Mouse (Mus musculus): ENCODE measurements around the gene Rack1.
A peak's percentile ranks its signal among the peaks of the same experiment; 100 is the strongest.
"Not testable (repeated sequence)": the region's sequence is repeated elsewhere in the genome, so short reads cannot be mapped to it uniquely, and the experiment has no call there.

Gene Rack1

DNA sequence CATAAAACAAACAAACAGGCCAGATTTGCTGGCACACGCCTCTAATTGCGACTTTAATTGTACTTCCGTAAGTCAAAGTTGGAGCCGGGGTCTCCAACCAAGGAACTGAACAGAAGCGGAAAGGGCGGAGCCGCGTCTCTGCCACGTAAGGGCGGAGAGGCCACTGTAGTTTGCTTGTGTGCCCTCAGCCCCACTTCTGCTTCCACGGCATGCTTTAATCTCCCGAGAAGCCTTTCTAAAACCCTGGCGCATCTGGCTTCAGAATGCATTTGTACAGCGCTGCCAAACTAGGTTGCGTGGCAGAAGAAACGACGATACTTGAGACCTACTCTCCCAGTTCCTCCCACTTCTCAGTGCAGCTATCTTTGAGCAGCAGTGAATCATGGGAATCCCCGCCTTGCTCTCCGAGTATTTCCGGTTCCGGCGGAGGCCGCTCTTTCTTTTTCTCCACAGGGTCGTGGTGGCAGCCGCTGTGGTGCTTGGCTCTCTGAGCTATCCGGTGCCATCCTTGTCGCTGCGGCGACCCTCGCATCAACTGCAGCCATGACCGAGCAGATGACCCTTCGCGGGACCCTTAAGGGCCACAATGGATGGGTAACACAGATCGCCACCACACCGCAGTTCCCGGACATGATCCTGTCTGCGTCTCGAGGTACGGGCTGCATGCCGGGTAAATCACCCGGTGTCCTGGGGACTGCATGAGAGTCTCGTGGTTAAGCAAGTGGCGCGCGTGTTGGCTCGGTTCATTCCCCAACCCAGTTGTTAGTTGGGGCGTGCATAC is at the start of gene Rack1:
Gene Rack1 (plus strand): TSS at position 412 of the 781 bp plus-strand sequence.
- DNase-seq (ENCODE audit: low spot score), result peak; percentile 92

GRCm38 (mm10) chr11:48750428-48750827 is 49.7 kb upstream of the Rack1 start:
- no peak for DNase-seq (ENCODE audit: low spot score)

GRCm38 (mm10) chr11:48753534-48753933 is 46.6 kb upstream of the Rack1 start:
- DNase-seq (ENCODE audit: low spot score), result not testable (repeated sequence)

- no peak for DNase-seq (ENCODE audit: low spot score)
These were observed 41.1 kb upstream of the Rack1 start for GRCm38 (mm10) chr11:48759021-48759420.

GRCm38 (mm10) chr11:48764119-48764518 is 36.0 kb upstream of the Rack1 start:
- DNase-seq (ENCODE audit: low spot score), result no peak

- DNase-seq (ENCODE audit: low spot score), result no peak
These were observed 32.8 kb upstream of the Rack1 start for GRCm38 (mm10) chr11:48767195-48767876.

GRCm38 (mm10) chr11:48771691-48772090 is 28.4 kb upstream of the Rack1 start:
- DNase-seq (ENCODE audit: low spot score), result peak; percentile 60

DNA sequence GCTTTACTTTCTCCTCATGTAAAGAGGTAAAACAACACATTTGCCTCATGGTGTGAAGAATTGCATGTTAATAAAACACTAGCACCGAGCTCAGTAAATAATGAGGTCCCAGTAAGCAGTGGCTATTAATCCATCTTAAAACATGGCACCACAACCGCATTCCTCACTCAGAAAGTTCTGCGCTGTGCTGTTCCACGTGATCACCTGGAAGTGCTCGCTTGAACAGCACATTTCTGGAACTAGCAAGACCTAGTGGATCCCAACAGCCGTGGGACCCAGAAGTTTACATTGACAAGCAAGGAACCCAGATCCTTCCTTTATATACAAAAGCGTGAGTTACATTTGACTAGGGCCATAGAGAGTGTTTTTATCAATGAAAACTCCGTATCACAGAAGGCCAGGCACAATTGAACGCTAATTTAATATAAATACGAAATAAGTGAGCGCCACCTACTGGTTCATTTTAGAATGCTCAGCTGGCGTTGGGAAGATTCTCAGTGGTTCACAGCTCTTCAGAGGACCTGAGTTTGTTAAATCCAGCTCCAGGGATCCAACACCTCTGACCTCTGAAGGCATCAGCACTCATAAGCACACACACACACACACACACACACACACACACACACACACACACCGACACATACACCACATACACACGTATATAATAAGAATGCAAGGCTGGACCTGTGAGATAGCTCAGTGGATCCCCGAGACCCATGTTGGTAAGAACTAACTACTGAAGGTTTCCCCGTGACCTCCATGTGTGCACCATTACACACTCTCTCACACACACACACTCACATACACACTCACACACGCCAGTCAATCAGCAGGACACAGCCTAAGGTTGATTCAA is 25.5 kb upstream of the Rack1 start:
- DNase-seq (ENCODE audit: low spot score), result peak; percentile 88

- DNase-seq (ENCODE audit: low spot score), result peak; percentile 86
These were observed 24.6 kb upstream of the Rack1 start for GRCm38 (mm10) chr11:48775483-48775882.

- no peak for DNase-seq (ENCODE audit: low spot score)
These were observed 23.5 kb upstream of the Rack1 start for GRCm38 (mm10) chr11:48776664-48777063.

DNA sequence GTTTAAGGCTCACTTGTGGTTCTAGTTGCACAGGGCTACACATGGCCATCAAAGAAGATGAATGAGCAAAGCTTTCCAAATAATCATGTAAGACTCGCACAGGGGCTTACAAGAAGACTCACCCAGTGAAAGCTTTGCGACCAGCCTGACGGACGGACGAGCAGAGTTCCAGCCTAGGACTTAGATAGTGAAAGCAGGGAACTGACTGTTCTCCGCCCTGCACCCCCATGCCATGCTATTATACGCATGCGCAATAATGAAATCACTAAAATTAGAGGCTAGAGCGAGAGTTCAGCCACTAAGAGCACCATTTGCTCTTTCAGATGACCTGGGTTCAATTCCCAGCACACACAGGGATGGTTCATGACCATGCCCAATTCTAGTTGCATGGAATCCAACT is 22.8 kb upstream of the Rack1 start:
- DNase-seq (ENCODE audit: low spot score), result no peak

- peak; percentile 57 for DNase-seq (ENCODE audit: low spot score)
These were observed 20.7 kb upstream of the Rack1 start for GRCm38 (mm10) chr11:48779450-48779849.

- no peak for DNase-seq (ENCODE audit: low spot score)
These were observed 17.9 kb upstream of the Rack1 start for GRCm38 (mm10) chr11:48782243-48782642.

GRCm38 (mm10) chr11:48787455-48788211 is 12.5 kb upstream of the Rack1 start:
- peak; percentile 55 for DNase-seq (ENCODE audit: low spot score)

GRCm38 (mm10) chr11:48788311-48789089 is 11.6 kb upstream of the Rack1 start:
- DNase-seq (ENCODE audit: low spot score), result peak; percentile 93

DNA sequence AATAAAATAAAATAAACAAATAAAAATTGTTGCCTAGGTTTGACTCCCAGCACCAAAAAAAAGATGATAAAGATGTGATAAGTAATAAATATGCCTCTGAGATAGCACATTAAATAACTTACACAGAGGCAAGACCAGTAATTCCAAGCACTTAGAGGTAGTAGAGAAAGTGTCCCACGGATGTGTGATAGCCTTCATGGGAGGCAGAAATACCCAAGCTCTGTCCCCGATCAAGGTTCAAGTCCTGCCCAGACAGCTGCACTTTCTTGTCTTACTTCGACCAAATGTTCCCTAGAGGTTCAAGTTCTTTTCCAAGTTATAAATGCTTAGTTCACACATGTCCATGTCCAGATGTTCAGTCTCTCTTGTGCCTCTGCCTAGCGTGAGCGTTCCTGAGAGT is 10.9 kb upstream of the Rack1 start:
- DNase-seq (ENCODE audit: low spot score), result no peak

DNA sequence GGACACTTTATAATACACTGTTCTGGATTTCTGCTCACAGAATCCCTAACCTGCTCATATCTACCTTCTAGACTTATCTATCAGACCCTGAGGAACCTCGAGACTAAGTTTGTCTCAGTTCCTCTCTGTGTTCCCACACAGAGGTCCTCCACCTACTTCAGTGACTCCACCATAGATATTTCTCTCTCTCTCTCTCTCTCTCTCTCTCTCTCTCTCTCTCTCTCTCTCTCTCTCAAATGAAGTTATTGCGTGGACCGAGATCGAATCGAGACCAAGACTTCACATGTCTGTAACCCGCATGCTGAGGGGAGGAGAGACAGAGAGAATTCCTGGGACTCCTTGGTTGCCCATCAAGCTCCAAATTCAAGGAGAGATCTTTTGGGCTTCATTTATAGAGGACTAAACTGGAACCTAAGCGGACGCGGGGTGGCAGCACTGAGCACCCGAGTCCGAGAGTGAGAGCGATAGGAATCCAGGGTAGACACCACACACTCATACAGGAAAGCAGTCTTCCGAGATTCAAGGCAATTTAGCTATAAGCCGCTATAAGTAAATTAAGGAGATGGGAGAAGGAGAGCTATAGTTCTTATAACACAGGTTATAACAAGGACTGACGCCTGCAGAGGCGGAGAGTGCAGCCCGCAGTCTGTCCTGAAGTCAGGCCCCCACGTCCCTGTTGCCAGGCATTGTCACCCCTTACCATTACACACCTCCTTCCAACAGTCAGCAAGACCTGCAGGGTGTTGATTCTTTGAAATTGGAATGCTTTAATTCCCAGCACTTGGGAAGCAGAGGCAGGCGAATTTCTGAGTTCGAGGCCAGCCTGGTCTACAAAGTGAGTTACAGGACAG is 9.9 kb upstream of the Rack1 start:
- peak; percentile 91 for DNase-seq (ENCODE audit: low spot score)

DNA sequence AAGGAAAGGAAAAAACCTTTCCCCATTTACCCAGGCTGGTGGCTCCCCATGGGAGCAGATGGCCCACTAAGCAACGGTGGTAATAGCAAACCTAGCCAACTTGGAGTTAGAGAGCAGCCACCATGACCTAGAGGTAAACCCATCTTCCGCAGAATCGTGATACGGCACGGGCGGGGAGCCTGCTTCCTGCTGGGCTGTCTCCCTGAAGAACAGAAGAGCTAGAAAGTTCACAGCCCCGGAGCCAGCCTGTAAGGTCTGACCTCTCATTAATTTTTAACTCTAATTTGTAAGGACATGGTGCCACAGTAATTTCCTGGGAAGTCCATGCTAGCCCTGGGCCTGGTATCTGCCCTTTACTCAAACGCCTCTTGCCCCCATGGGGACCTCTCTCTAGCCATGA is 9.2 kb upstream of the Rack1 start:
- no peak for DNase-seq (ENCODE audit: low spot score)

DNA sequence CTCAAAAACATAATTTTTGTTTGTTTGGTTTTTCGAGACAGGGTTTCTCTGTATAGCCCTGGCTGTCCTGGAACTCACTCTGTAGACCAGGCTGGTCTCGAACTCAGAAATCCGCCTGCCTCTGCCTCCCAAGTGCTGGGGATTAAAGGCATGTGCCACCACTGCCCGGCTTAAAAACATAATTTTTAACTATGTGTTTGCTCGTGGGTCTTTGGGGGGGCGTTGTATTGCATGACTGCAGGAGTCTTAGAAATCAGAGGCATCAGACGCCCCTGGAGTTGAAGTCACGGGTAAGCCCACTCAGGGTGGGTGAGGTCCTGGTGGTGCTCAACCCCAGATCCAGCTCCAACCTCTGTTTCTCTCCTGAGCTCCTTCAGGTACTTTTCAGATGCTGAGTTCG is 8.2 kb upstream of the Rack1 start:
- DNase-seq (ENCODE audit: low spot score), result not testable (repeated sequence)

- DNase-seq (ENCODE audit: low spot score), result no peak
These were observed 6.9 kb upstream of the Rack1 start for GRCm38 (mm10) chr11:48793184-48793583.

All from retina, embryonic 14.5 days (tissue).